Mouse (Mus musculus) left cerebral cortex, postnatal 25 days (tissue): Measurements from ENCODE around the gene Kcnj16. TPM values are rescaled to one million over a fixed set of nuclear protein-coding genes. Genes with fewer than 3 reads are reported as not detected.
A peak's percentile ranks its signal among the peaks of the same experiment; 100 is the strongest.

Experiments
- DNase-seq, 2 experiments: peaks; one replicate each; pipeline ENCODE4 v3.0.0; 2022; ENCODE audit warnings: low spot score in 2 of 2, mixed read lengths in 1 of 2
- intact Hi-C: fragments of 180-260 bp; cut with DNase I; formaldehyde crosslinking; loops from one replicate; pipeline ENCODE4 v1.15.1; 2025
- total RNA-seq, 2 experiments: library from RNA; stranded (reverse); gene quantifications; 2 replicates each; pipeline ENCODE4 v1.2.3; 2021

Gene Kcnj16
- total RNA-seq, 2 experiments from 2014 or later: 26.3 to 32.6 TPM

DNA sequence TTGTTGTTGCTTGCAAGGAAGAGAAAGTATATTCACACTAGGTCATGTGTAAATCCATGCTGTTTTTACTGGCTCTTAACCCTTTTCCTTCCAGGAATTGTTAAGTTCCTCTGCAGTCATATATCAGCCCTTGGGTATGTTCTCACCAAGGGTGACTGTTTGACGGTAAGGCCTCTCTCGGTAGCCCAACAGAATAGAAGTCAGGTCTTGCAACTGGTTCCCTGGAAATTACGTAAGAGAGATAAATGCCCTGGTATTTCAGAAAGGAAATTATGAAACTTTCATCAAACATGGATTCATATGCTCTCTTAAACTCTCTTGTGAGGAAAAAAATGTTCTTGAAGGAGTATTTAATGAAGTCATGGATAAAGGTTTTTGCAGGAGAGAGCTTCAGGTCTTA, 86.4 kb downstream of the Kcnj16 start:
- intact Hi-C loops: loop anchor here (10.0 kb wide), 1 partner anchor 349 kb away; no protein-coding TSS in a partner anchor

DNA sequence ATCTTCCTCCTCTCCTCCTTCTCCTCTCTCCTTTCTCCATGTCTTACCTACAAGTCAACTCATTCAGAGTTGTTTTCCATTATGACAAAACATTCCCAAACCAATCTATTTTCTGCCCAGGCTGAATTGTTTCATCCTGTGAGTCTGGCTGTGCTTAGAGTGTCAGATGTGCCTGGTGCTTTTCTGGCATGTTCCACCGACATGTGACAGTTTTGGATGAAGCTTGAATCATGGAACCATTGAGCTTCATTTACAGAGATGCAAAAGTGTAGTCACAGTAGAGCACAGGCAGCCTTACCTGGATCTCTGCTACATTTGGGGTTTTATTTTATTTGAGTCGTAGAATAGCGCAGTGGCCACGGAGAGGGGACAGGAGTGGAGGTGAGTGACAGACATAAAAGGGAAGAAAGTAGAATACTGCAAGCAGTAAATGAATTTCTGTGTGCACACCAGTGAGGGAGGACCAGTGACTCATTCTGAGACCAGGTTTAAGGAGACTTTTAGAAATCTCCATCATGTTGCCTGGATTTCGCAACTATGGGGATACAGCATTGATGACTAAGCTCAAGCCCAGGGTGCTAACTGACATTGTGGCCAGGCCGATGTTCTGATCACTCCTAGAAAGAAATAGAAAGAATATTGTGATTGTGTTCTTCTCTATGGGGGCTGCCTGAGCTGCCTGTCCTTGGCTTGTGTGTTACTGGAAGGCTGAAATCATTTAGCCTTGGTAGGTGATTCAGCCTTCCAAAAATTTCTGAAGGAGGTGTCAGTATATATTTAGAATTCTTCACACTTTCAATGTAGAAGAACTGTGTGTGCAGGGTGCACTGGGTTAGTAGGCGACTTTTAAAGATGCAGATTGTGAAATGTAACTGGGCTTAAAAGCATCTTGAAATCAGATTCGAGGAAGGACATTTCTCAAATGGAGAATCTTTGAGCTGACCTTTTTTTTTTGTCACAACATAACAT, 87.3 kb downstream of the Kcnj16 start:
- intact Hi-C loops: loop anchor here (10.0 kb wide), 1 partner anchor 350 kb away; no protein-coding TSS in a partner anchor
- peak in 1 of 2 experiments; percentile 75 for DNase-seq

More for the DNA sequence above, 86.4 kb downstream of the Kcnj16 start:
- DNase-seq: no peak

DNA sequence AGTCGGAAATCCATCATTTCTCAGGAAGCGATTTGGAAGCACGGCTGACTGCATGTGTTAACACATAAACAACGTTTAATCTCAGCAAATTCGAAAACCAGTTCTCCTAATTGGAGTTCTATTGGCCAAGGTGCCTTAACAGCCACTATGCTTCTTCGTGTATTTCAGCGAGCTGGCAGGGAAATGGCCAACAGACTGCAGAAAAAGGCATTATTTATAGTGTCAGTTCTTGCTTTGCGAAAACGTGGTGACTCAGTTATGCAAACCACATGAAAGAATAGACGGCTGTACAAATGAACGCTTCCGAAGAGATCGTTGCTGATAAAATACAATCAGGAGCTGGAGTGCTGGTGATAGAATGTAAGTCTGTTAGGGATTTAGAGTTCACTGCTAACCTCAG, 88.2 kb downstream of the Kcnj16 start:
- DNase-seq: peak in 1 of 2 experiments; percentile 84

DNA sequence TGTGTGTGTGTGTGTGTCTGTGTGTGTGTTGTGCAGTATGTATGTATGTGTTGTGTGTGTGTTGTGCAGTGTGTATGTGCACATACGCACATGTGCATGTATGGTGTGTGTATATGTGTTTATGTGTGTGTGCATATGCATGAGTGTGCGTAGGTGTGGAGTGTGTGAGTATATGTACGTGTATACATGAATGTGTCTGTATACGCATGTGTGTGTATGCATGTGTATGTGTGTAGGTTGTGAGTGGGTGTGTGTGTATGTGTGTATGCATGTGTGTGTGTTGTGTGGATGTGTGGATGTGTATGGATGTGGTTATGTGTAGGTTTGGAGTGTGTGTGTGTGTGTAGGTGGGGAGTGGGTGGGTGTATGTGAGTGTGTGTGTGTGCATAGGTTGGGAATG, 89.6 kb downstream of the Kcnj16 start:
- intact Hi-C loops: loop anchor here (10.0 kb wide), 1 partner anchor 353 kb away; no protein-coding TSS in a partner anchor
- DNase-seq: no peak

More for the DNA sequence above, 88.2 kb downstream of the Kcnj16 start:
- intact Hi-C loops: loop anchor here (10.0 kb wide), 1 partner anchor 351 kb away; no protein-coding TSS in a partner anchor

DNA sequence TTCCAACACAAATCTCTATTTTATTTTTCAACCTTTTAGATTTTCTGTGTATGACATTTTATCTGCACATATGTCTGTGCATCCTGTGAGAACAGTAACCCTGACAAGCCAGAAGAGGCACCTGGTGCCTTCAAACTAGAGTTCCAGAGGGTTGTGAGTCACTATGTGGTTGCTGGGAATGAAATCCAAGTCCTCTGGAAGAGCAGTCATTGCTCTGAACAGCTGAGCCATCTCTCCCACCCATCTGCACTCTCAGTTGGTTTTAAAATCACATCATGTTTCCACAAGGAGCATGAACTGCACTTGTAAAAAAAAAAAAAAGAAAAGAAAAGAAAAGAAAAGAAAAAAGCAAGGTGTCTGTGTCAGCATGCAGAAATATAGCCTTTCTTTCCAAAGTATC, 91.6 kb downstream of the Kcnj16 start:
- intact Hi-C loops: loop anchor here (10.0 kb wide), 1 partner anchor 355 kb away; no protein-coding TSS in a partner anchor
- DNase-seq: no peak

DNA sequence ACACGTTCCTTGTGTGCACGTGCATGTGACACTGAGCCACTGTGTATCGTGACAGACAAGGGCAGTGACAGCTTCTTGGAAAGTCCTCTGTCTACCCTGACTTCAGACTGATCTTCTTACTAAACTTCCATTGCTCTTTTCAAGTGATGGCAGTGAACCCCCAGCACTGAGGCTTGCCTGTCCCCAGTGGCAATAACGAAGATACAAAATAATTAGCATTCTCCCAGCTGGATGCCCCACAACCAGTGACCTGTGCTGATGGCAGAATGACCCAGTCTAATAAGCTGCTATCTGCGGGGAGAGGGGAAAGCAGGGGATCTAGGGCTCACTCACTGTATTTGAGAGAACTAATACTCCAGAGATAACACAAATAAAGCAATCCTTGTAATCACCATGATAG, 92.4 kb downstream of the Kcnj16 start:
- DNase-seq: no peak
- intact Hi-C loops: loop anchor here (5.0 to 10.0 kb wide), 2 partner anchors 488 to 705 kb away; no protein-coding TSS in a partner anchor

DNA sequence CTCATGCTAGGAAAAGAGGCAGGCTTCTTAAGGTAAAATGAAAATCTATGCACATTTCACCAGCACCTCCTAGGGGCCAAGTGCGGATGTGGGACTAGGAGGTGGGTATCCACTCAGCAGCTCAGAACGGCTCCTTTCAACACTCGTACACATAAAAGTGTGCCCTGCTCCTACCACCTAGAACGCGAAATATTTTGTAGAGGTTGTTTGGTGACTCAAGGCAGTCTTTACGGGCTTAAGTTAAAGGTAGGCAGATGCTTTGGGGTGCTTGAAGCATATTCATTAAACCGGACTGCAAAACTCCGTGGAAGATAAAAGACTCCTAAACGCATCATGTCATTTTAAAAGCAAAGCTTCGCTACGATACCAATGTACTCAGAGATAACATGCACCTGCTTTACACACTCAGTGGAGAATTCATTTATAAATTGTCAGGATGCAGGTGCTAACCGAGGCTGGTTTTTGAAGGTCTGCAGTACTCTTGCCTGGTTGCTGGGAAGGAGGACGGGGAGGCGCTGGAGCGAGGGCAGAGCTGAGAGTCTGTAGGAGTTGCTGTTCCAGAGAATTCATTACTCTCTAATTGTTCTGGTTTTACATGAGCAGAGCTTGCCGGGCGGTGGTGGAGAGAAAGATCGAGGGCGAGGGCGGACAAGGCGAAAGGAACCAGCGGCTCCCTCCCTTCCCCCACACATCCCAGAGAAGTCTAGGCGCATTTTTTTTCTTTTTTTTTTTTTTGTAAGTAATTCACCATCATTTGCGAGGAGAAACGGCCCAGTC, 97.1 kb downstream of the Kcnj16 start:
- DNase-seq: peak; percentile 60 to 75
- intact Hi-C loops: loop anchor here (1.0 to 10.0 kb wide), 6 partner anchors 212 to 710 kb away; no protein-coding TSS in a partner anchor

DNA sequence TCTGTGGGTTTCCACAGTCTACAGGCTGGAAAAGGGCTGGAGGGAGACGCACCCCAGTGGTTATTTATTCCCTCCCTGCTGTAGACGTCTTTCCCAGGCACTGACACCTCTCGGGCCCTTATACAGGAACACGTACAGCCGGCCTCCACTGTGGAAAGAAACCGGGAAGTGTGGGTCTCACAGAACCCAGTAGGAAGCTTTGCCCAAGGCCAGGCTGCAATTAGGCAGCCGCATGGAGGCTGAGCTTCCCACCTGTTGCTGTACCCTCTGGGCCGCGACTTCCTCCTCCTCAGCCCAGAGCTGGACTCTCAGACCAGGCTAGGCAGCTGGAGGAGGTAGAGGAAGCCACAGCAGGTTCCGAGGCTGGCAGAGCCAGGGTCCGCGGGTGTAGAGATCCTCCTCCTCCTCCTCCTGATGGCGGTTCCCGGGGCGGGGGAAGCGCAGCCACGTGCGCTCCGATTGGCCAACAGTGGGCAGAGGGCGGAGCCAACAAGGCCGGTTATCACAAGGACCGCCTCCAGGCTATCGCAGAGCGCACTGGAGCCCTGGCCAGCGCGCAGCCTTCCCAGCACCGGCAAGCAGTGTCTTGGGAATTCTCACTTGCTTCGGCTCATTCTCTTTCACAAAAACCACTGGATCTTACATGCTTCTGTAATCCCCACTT, 97.9 kb downstream of the Kcnj16 start, which contains the start of gene Kcnj2:
TSS of gene Kcnj2 (plus strand) at position 530 of the 664 bp plus-strand sequence.
- DNase-seq: peak; percentile 93 to 97
- intact Hi-C loops: loop anchor here (1.0 to 10.0 kb wide), 6 partner anchors 212 to 711 kb away; no protein-coding TSS in a partner anchor

DNA sequence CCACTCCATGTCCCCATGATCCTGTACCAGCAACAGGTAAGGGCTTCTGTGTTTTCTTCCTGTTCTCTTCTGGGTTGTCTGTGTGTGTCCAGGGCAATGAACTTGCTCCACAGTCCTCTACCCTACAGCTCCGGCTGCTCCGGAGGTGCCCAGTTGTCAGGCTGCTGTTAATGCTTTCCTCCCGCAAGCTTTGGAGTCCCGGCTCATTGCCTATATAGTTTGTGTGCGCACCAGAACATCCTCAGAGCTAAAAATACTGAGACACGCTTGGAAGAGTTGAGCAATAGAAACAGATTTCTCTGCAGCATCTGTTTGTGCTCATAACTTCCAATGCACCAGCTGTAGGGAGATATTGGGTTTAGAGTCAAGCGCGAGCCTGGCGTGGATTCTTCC, 98.5 kb downstream of the Kcnj16 start:
- peak in 1 of 2 experiments; percentile 60 for DNase-seq
- intact Hi-C loops: loop anchor here (2.0 to 10.0 kb wide), 4 partner anchors 211 to 711 kb away; no protein-coding TSS in a partner anchor

DNA sequence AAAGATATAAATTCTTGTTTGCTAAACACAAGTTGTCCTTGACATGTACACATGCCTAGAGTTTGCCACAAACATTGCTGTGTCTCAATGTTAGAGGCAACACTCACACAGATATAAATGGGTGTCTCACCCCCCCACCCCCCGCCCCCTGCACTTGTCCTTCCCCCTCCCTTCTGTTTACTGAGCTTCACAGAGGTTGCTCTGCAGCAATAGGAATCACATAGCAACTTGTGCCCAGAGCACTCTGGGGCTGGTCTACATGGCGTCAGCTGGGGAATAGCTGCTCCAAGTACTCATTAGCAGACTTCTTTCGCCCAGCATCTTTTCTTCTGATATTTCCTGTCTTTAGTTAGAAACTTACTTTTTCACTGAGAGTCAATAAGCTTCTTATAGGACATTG, 100.0 kb downstream of the Kcnj16 start:
- intact Hi-C loops: loop anchor here (2.0 to 10.0 kb wide), 4 partner anchors 210 to 713 kb away; no protein-coding TSS in a partner anchor
- no peak for DNase-seq

DNA sequence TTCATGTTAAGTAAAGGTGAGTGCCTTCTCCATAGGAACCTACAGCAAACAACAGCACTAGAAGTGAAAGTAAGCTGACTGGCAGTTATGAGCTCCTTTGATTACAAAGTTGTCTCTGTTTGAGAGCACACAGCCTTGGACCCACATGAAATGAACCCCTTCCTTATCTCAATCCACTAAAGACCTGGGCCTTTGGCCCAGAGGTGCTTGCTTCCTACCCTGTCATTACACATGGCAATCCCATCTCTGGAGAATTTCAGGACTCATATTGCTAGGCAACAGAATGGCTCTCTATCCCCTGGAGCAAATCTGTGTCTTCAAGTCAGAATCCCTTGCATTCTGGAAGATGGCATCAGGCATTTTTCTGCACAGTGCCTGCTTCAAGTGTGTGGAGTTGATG, 102.6 kb downstream of the Kcnj16 start:
- intact Hi-C loops: no loop called here
- DNase-seq: no peak

DNA sequence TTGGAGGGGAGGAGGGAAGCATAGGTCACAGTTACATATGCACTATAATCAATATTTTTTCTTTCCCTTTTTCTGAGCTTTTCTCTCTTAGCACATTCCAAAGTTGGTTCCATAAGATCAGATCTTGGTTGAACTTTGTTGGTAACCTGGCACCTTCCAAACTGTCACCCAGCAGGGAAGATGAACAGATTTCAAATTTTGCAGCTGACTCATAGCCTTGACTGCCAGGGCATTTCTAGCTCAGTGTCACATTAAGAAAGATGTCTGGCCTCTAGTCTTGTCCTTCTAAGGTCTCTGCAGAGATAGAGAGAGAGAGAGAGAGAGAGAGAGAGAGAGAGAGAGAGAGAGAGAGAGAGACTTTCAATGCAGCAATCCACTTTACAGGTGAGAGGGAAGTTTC, 106.3 kb downstream of the Kcnj16 start:
- intact Hi-C loops: no loop called here
- DNase-seq: no peak

Other genes starting within 250 kb of the Kcnj16 start
- gene Kcnj2, start 98.1 kb downstream of the Kcnj16 start, total RNA-seq: 10 to 100 TPM; 15.7 to 24.8 TPM